Mouse (Mus musculus): ENCODE results near the gene Satb1. TPM values are rescaled to one million over a fixed set of nuclear protein-coding genes. Genes with fewer than 3 reads are reported as not detected.

Satb1 gene
- polyA plus RNA-seq, 1 experiment from 2014 or later = 16.3 TPM

- Histone ChIP-seq H3K36me3 (replicated peaks) (peaks cover 36% of the 10 kb centered on the region), H3K9me3 (no peaks in the 10 kb centered on the region), H3K4me1 (peaks cover 9% of the 10 kb centered on the region), H3K27me3 (replicated peaks; ENCODE audit: low read depth, poor library complexity, severe bottlenecking) (no peaks in the 10 kb centered on the region), H3K4me3 (no peak overlapping the region), H3K27ac (replicated peaks) (no peak overlapping the region)
- WGBS = 71% methylated on average over 2 of the region's 2 CpGs
- DNase-seq (ENCODE audit: low spot score) = no peak
Measured at GRCm38 (mm10) chr17:51786050-51786449, 47.0 kb downstream of the Satb1 start.

- DNase-seq (ENCODE audit: low spot score) = no peak
- Histone ChIP-seq H3K27ac (replicated peaks) (no peak overlapping the region), H3K4me1 (no peaks in the 10 kb centered on the region), H3K4me3 (no peak overlapping the region), H3K9me3 (no peaks in the 10 kb centered on the region), H3K36me3 (replicated peaks) (peaks cover 36% of the 10 kb centered on the region), H3K27me3 (replicated peaks; ENCODE audit: low read depth, poor library complexity, severe bottlenecking) (no peaks in the 10 kb centered on the region)
- WGBS = 88% methylated on average over 9 of the region's 9 CpGs
Measured at GRCm38 (mm10) chr17:51784935-51785334, 48.2 kb downstream of the Satb1 start.

- no peak for DNase-seq (ENCODE audit: low spot score)
- H3K9me3 ChIP-seq = no peaks in the 10 kb centered on the region
- H3K27me3 ChIP-seq (replicated peaks; ENCODE audit: low read depth, poor library complexity, severe bottlenecking) = no peaks in the 10 kb centered on the region
- no peaks in the 10 kb centered on the region for H3K4me1 ChIP-seq
- WGBS = 87% methylated on average over 8 of the region's 8 CpGs
- H3K36me3 ChIP-seq (replicated peaks) = peaks cover 32% of the 10 kb centered on the region
- no peak overlapping the region for H3K27ac ChIP-seq (replicated peaks)
- no peak overlapping the region for H3K4me3 ChIP-seq
Measured at GRCm38 (mm10) chr17:51783591-51784279, 49.4 kb downstream of the Satb1 start.

- 93% methylated on average over 11 of the region's 11 CpGs for WGBS
- H3K27me3 ChIP-seq (replicated peaks; ENCODE audit: low read depth, poor library complexity, severe bottlenecking) = no peaks in the 10 kb centered on the region
- no peaks in the 10 kb centered on the region for H3K9me3 ChIP-seq
- DNase-seq (ENCODE audit: low spot score) = no peak
- H3K27ac ChIP-seq (replicated peaks) = no peak overlapping the region
- H3K4me1 ChIP-seq = peaks cover 3% of the 10 kb centered on the region; the same call in 1 of the 2 replicates
- no peak overlapping the region for H3K4me3 ChIP-seq
- H3K36me3 ChIP-seq (replicated peaks) = peaks cover 32% of the 10 kb centered on the region
Measured at GRCm38 (mm10) chr17:51780036-51780435, 53.1 kb downstream of the Satb1 start.

GRCm38 (mm10) chr17:51778961-51779360 lies 54.1 kb downstream of the Satb1 start:
- no peak overlapping the region for H3K4me3 ChIP-seq
- peaks cover 6% of the 10 kb centered on the region; the same call in 1 of the 2 replicates for H3K4me1 ChIP-seq
- no peak for DNase-seq (ENCODE audit: low spot score)
- no peaks in the 10 kb centered on the region for H3K27me3 ChIP-seq (replicated peaks; ENCODE audit: low read depth, poor library complexity, severe bottlenecking)
- peaks cover 31% of the 10 kb centered on the region for H3K36me3 ChIP-seq (replicated peaks)
- 79% methylated on average over 2 of the region's 2 CpGs for WGBS
- H3K9me3 ChIP-seq = no peaks in the 10 kb centered on the region
- H3K27ac ChIP-seq (replicated peaks) = no peak overlapping the region

GRCm38 (mm10) chr17:51777813-51778212 lies 55.3 kb downstream of the Satb1 start:
- Histone ChIP-seq H3K27ac (replicated peaks) (no peak overlapping the region), H3K4me3 (no peak overlapping the region), H3K9me3 (no peaks in the 10 kb centered on the region), H3K4me1 (peaks cover 6% of the 10 kb centered on the region; the same call in 1 of the 2 replicates), H3K36me3 (replicated peaks) (peaks cover 33% of the 10 kb centered on the region), H3K27me3 (replicated peaks; ENCODE audit: low read depth, poor library complexity, severe bottlenecking) (no peaks in the 10 kb centered on the region)
- no peak for DNase-seq (ENCODE audit: low spot score)
- WGBS = 82% methylated on average over 1 of the region's 1 CpGs

- 63% methylated on average over 18 of the region's 18 CpGs for WGBS
- Histone ChIP-seq H3K4me3 (no peak overlapping the region), H3K9me3 (no peaks in the 10 kb centered on the region), H3K4me1 (peaks cover 6% of the 10 kb centered on the region; the same call in 1 of the 2 replicates), H3K36me3 (replicated peaks) (peaks cover 25% of the 10 kb centered on the region), H3K27me3 (replicated peaks; ENCODE audit: low read depth, poor library complexity, severe bottlenecking) (no peaks in the 10 kb centered on the region), H3K27ac (replicated peaks) (no peak overlapping the region)
- peak; percentile 30 for DNase-seq (ENCODE audit: low spot score)
Measured at GRCm38 (mm10) chr17:51775070-51775881, 57.8 kb downstream of the Satb1 start.

GRCm38 (mm10) chr17:51763600-51763999 lies 69.5 kb downstream of the Satb1 start:
- no peak for DNase-seq (ENCODE audit: low spot score)
- no peaks in the 10 kb centered on the region for H3K9me3 ChIP-seq
- no peak overlapping the region for H3K4me3 ChIP-seq
- peaks cover 5% of the 10 kb centered on the region; the same call in 1 of the 2 replicates for H3K27me3 ChIP-seq (replicated peaks; ENCODE audit: low read depth, poor library complexity, severe bottlenecking)
- peaks cover 15% of the 10 kb centered on the region for H3K4me1 ChIP-seq
- 92% methylated on average over 8 of the region's 8 CpGs for WGBS
- H3K36me3 ChIP-seq (replicated peaks) = peaks cover 28% of the 10 kb centered on the region
- no peak overlapping the region for H3K27ac ChIP-seq (replicated peaks)

GRCm38 (mm10) chr17:51762503-51762902 lies 70.6 kb downstream of the Satb1 start:
- WGBS = 85% methylated on average over 7 of the region's 7 CpGs
- DNase-seq (ENCODE audit: low spot score) = no peak

GRCm38 (mm10) chr17:51760997-51761655 lies 72.0 kb downstream of the Satb1 start:
- 70% methylated on average over 17 of the region's 17 CpGs for WGBS

More at GRCm38 (mm10) chr17:51762503-51762902, 70.6 kb downstream of the Satb1 start:
- Histone ChIP-seq H3K9me3 (no peaks in the 10 kb centered on the region), H3K4me1 (peaks cover 15% of the 10 kb centered on the region), H3K27me3 (replicated peaks; ENCODE audit: low read depth, poor library complexity, severe bottlenecking) (peaks cover 9% of the 10 kb centered on the region; the same call in 1 of the 2 replicates), H3K36me3 (replicated peaks) (peaks cover 34% of the 10 kb centered on the region), H3K27ac (replicated peaks) (no peak overlapping the region), H3K4me3 (no peak overlapping the region)

GRCm38 (mm10) chr17:51760251-51760887 lies 72.7 kb downstream of the Satb1 start:
- Histone ChIP-seq H3K4me3 (peak overlapping the region; percentile 29; the same call in 1 of the 2 replicates), H3K36me3 (replicated peaks) (peaks cover 26% of the 10 kb centered on the region), H3K4me1 (peaks cover 15% of the 10 kb centered on the region), H3K9me3 (no peaks in the 10 kb centered on the region), H3K27me3 (replicated peaks; ENCODE audit: low read depth, poor library complexity, severe bottlenecking) (peaks cover 9% of the 10 kb centered on the region; the same call in 1 of the 2 replicates), H3K27ac (replicated peaks) (no peak overlapping the region)
- WGBS = 46% methylated on average over 17 of the region's 17 CpGs
- DNase-seq (ENCODE audit: low spot score) = peak; percentile 45

More at GRCm38 (mm10) chr17:51760997-51761655, 72.0 kb downstream of the Satb1 start:
- Histone ChIP-seq H3K4me1 (peaks cover 15% of the 10 kb centered on the region), H3K27ac (replicated peaks) (no peak overlapping the region), H3K27me3 (replicated peaks; ENCODE audit: low read depth, poor library complexity, severe bottlenecking) (peaks cover 9% of the 10 kb centered on the region; the same call in 1 of the 2 replicates), H3K4me3 (no peak overlapping the region), H3K9me3 (no peaks in the 10 kb centered on the region), H3K36me3 (replicated peaks) (peaks cover 32% of the 10 kb centered on the region)
- DNase-seq (ENCODE audit: low spot score) = no peak

- no peaks in the 10 kb centered on the region for H3K9me3 ChIP-seq
- no peak overlapping the region for H3K27ac ChIP-seq (replicated peaks)
- H3K4me3 ChIP-seq = no peak overlapping the region
- WGBS = 86% methylated on average over 4 of the region's 4 CpGs
- no peak for DNase-seq (ENCODE audit: low spot score)
- peaks cover 27% of the 10 kb centered on the region for H3K36me3 ChIP-seq (replicated peaks)
- peaks cover 15% of the 10 kb centered on the region for H3K4me1 ChIP-seq
- peaks cover 9% of the 10 kb centered on the region; the same call in 1 of the 2 replicates for H3K27me3 ChIP-seq (replicated peaks; ENCODE audit: low read depth, poor library complexity, severe bottlenecking)
Measured at GRCm38 (mm10) chr17:51759509-51759908, 73.6 kb downstream of the Satb1 start.

Measured in embryonic facial prominence, embryonic 10.5 days (tissue).